Mouse (Mus musculus) heart, embryonic 15.5 days (tissue): ENCODE measurements around the gene Kif26b. TPM values are rescaled to one million over a fixed set of nuclear protein-coding genes. Genes with fewer than 3 reads are reported as not detected.

Experiments
- ATAC-seq: fragments of 200-750 bp; cut with Nextera tagmentation; replicated peaks from 2 replicates; pipeline ENCODE4 v1.8.0; 2017; ENCODE audit warnings: low read depth, moderate TSS enrichment; ENCODE audit not compliant: insufficient number of reproducible peaks, insufficient read depth, low FRiP score
- H3K27ac ChIP-seq: fragments of 300-500 bp; sonication (generic); 2 replicates; pipeline ENCODE4 v1.5.1; 2015; ENCODE audit warnings: mild to moderate bottlenecking, inconsistent platforms
- H3K27me3 ChIP-seq: fragments of 300-500 bp; sonication (generic); 2 replicates; pipeline ENCODE4 v1.6.1; 2015; ENCODE audit warnings: inconsistent platforms
- H3K36me3 ChIP-seq: fragments of 300-500 bp; sonication (generic); 2 replicates; pipeline ENCODE4 v1.6.1; 2015; ENCODE audit warnings: mild to moderate bottlenecking, inconsistent platforms
- H3K4me1 ChIP-seq: fragments of 300-500 bp; sonication (generic); replicated peaks from 2 replicates; pipeline ENCODE4 v1.6.1; 2015; ENCODE audit warnings: inconsistent platforms
- H3K4me2 ChIP-seq: fragments of 300-500 bp; sonication (generic); 2 replicates; pipeline ENCODE4 v1.6.1; 2015; ENCODE audit warnings: inconsistent platforms, mild to moderate bottlenecking, moderate library complexity
- H3K4me3 ChIP-seq: fragments of 300-500 bp; sonication (generic); 2 replicates; pipeline ENCODE4 v1.5.1; 2015; ENCODE audit warnings: mild to moderate bottlenecking, inconsistent platforms
- H3K9ac ChIP-seq: fragments of 300-500 bp; sonication (generic); 2 replicates; pipeline ENCODE4 v1.6.1; 2015; ENCODE audit warnings: mild to moderate bottlenecking, inconsistent platforms
- H3K9me3 ChIP-seq: fragments of 300-500 bp; sonication (generic); replicated peaks from 2 replicates; pipeline ENCODE4 v1.6.1; 2016; ENCODE audit warnings: inconsistent platforms
- WGBS: fragments of 180-500 bp; shearing (Covaris S2); methylation state at CpG from one replicate; pipeline ENCODE4 v1.1.7; 2015; ENCODE audit warnings: mixed read lengths; 5-methylcytosine and 5-hydroxymethylcytosine counted together
- polyA plus RNA-seq: library from polyadenylated mRNA; unstranded; fragments of >200 nt; fragmentation: Nextera tagmentation; extraction: Ambion mirVana; gene quantifications from 2 replicates; pipeline ENCODE4 v1.2.1, GENCODE M21; 2015

Kif26b gene
- polyA plus RNA-seq, 1 experiment from 2014 or later: 7.3 TPM

DNA sequence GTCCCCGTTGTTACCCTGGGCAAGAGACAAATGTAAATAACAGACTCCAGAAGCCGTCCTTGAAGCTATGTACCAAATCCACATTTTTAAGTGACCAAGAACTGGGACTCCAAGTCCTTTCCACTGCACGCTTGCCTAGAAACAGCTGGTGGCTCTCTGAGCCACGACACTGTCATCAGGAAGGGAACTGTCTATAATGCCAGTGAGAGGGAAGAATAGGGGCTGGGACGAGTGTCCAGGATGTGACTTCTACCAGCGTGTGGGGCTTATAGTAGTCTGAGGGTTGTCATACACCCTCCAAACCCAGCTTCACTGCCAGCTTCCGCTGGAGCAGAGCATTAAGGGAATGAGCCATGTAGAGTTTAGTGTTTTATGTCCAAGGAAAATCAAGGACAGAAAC lies 138.9 kb downstream of the Kif26b start:
- no peak overlapping the region for H3K4me2 ChIP-seq
- H3K4me1 ChIP-seq: peaks cover 20% of the 10 kb centered on the region
- no peak overlapping the region for H3K27ac ChIP-seq
- ATAC-seq: no peak
- H3K27me3 ChIP-seq: no peaks in the 10 kb centered on the region
- H3K36me3 ChIP-seq: no peaks in the 10 kb centered on the region
- 67% methylated on average over 7 of the region's 7 CpGs for WGBS
- H3K9me3 ChIP-seq: no peaks in the 10 kb centered on the region
- no peak overlapping the region for H3K9ac ChIP-seq
- no peak overlapping the region for H3K4me3 ChIP-seq

DNA sequence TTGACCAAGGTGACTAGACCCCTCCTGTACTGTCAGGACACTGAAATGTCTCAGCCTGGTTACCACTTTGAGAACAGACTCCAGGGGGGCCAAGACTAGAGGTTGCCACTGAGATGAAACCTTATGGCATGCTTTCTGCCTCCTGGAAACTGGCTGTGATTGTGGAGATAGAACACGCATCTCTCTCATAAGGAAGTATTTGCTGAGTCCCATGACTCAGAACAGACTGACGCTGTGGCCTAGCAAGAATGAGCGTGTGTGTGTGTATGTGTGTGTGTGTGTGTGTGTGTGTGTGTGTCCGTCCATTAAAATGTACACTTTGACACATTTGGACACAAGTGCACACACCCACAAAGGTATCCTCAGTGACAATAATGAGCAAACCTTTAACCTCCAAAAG lies 140.0 kb downstream of the Kif26b start:
- no peak overlapping the region for H3K4me3 ChIP-seq
- ATAC-seq: no peak
- H3K36me3 ChIP-seq: no peaks in the 10 kb centered on the region
- peaks cover 30% of the 10 kb centered on the region for H3K4me1 ChIP-seq
- no peaks in the 10 kb centered on the region for H3K27me3 ChIP-seq
- 85% methylated on average over 4 of the region's 4 CpGs for WGBS
- H3K9ac ChIP-seq: no peak overlapping the region
- no peaks in the 10 kb centered on the region for H3K9me3 ChIP-seq
- no peak overlapping the region for H3K4me2 ChIP-seq
- no peak overlapping the region for H3K27ac ChIP-seq

DNA sequence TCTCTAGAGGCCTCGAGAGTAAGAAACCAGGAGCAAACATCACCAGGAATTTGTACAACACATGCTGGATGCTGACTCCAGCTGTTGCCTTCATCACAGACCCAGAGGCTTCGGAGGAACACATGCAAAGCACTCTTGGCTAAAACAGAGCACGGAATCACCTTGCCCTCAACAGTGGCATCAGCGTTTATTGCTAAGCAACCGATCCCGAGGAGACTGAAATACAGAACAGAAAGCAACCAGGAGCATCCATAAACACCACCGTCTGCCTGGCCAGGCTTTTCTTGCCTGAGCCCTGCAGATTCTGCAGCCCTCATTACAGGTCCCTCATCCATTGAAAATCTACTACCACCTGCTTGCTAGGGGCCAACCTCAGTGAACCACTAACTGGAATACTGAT lies 144.1 kb downstream of the Kif26b start:
- no peak for ATAC-seq
- H3K9ac ChIP-seq: no peak overlapping the region
- peak overlapping the region; percentile 79 for H3K27ac ChIP-seq
- H3K27me3 ChIP-seq: no peaks in the 10 kb centered on the region
- WGBS: 49% methylated on average over 7 of the region's 7 CpGs
- no peak overlapping the region for H3K4me3 ChIP-seq
- no peaks in the 10 kb centered on the region for H3K36me3 ChIP-seq
- peaks cover 49% of the 10 kb centered on the region for H3K4me1 ChIP-seq
- H3K9me3 ChIP-seq: no peaks in the 10 kb centered on the region
- no peak overlapping the region for H3K4me2 ChIP-seq

DNA sequence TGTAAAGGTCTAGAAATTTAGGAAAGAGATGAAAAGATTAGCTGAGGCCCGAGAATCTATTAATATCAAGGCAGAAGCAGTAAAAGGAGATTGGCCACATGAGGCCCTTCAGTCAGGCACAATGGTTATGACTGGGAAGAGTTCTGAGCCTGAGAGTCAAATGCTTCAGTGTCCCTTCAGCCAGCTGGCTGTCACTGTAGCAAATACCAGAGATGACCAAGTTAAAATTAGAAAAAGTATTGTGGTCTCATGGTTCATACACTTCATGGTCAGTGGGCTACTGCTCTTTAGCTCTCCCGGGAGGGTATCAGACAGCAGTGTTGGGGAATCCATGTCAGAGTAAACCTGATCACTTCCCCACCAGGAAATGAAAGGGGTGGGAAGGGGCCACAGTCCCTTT lies 144.6 kb downstream of the Kif26b start:
- H3K27ac ChIP-seq: peak overlapping the region; percentile 79
- no peaks in the 10 kb centered on the region for H3K9me3 ChIP-seq
- H3K4me2 ChIP-seq: no peak overlapping the region
- no peak overlapping the region for H3K9ac ChIP-seq
- ATAC-seq: no peak
- no peaks in the 10 kb centered on the region for H3K27me3 ChIP-seq
- H3K36me3 ChIP-seq: no peaks in the 10 kb centered on the region
- 27% methylated on average over 2 of the region's 2 CpGs for WGBS
- no peak overlapping the region for H3K4me3 ChIP-seq
- H3K4me1 ChIP-seq: peaks cover 49% of the 10 kb centered on the region

DNA sequence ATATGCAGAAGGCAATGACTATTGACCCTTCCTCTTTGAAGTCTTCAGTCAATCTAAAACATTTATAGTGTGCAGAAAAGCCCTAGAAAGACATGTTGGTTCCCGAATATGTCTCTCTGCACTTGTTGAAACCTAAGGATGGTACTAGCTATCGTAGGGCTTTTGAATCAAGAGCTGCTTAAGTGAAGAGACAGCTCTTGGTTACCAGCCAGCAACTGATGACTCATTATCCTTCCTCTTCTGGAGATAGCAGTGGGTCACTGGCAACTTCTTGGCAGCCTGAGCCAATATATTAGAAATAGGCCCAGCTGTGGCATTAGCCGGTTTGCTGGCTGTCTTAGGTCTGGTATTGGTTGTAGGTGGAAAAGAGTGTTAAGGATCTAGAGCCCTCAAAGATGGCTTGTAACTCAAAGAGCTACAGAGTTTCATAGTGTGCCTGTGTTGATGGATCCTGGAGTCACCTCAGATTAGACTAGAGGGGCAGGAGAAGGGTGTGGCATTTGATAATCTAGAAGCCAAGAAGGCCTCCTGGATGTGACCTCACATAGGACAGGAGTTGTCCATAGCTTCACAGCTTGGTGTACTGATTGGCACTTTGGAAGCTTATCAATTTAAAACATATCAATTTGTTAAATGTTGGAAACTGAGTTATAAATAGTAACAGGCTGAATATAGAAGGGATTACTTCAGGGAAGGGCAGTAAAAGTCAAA lies 146.8 kb downstream of the Kif26b start:
- Histone ChIP-seq H3K4me2 (no peak overlapping the region), H3K9me3 (no peaks in the 10 kb centered on the region), H3K27ac (peak overlapping the region; percentile 36; the same call in 1 of the 2 replicates), H3K4me1 (peaks cover 49% of the 10 kb centered on the region), H3K36me3 (no peaks in the 10 kb centered on the region), H3K27me3 (no peaks in the 10 kb centered on the region), H3K4me3 (no peak overlapping the region), H3K9ac (no peak overlapping the region)
- 40% methylated on average over 3 of the region's 3 CpGs for WGBS
- ATAC-seq: no peak

DNA sequence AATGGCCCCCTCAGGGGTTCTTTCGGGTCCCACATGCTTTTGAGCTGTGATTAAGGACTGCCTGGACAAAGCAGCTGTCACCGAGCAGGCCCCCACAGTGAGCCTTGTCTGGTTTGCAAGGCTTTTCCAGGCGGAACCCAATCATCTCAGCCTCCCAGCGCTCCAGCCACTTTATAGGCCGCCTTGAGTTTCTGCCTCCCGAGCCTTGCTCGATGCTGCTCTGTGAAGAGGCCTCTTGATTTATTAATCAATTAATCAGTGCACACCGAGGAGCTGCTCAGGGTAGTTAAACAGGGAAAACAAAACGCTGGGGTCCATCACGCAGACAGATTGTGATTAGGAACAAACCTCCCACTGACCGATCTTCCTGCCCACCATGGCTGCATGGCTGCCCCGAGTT lies 148.2 kb downstream of the Kif26b start:
- no peaks in the 10 kb centered on the region for H3K27me3 ChIP-seq
- 61% methylated on average over 12 of the region's 12 CpGs for WGBS
- H3K4me1 ChIP-seq: peaks cover 44% of the 10 kb centered on the region
- no peak for ATAC-seq
- no peak overlapping the region for H3K9ac ChIP-seq
- no peak overlapping the region for H3K4me2 ChIP-seq
- H3K27ac ChIP-seq: no peak overlapping the region
- no peaks in the 10 kb centered on the region for H3K9me3 ChIP-seq
- no peak overlapping the region for H3K4me3 ChIP-seq
- no peaks in the 10 kb centered on the region for H3K36me3 ChIP-seq

DNA sequence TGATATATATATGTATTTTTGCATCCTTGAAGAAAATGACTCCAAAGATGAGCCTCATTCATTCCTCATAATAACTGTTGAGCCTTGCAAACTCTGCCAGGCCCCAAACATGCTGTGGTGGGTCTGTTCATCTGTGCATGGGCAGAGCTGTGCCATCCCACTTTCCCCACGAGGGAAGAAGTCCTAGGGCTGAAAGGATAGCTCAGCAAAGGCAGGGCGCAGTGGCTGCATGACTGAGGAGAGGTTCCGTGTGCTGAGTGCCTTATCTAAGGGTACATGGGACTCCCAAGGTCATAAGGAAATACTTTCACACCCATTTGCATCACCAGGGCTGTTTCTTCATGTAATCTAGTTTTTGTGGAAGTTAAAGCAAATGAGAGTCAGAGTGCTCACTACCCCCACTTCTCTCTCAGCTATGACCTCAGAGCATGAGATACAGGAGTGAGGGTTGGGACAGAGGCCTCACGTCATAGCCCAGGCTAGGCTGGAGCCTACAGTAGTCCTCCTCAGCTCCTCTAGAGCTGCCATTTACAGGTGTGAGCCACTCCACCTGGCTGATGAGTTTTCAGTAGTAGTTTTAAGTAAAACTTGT lies 148.8 kb downstream of the Kif26b start:
- no peak for ATAC-seq
- H3K4me2 ChIP-seq: no peak overlapping the region
- no peak overlapping the region for H3K9ac ChIP-seq
- H3K4me3 ChIP-seq: no peak overlapping the region
- 54% methylated on average over 4 of the region's 4 CpGs for WGBS
- H3K36me3 ChIP-seq: no peaks in the 10 kb centered on the region
- peaks cover 39% of the 10 kb centered on the region for H3K4me1 ChIP-seq
- H3K9me3 ChIP-seq: no peaks in the 10 kb centered on the region
- H3K27me3 ChIP-seq: no peaks in the 10 kb centered on the region
- H3K27ac ChIP-seq: no peak overlapping the region

DNA sequence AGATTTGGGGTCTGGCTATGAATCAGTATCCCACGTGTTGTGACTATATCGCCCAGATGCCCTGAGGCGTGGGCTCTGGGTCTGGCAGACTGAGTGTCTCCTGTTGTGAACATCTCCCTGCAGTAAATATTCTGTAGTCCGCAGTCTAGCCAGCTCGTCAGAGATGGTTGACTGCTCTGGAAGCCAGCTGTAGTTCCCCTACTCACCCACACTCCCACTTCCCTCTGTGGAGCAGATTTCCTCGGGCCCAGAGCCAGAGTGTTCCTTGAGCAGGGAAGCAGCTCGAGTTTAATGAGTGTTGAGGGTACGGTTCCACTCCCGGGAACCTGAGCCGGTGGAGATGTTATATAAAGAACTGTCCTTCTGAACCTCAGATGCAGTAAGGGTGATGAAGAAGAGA lies 154.7 kb downstream of the Kif26b start:
- WGBS: 50% methylated on average over 10 of the region's 10 CpGs
- H3K4me3 ChIP-seq: no peak overlapping the region
- H3K4me2 ChIP-seq: no peak overlapping the region
- H3K27me3 ChIP-seq: no peaks in the 10 kb centered on the region
- no peak; the same call in 1 of the 2 replicates for ATAC-seq
- no peaks in the 10 kb centered on the region for H3K36me3 ChIP-seq
- no peak overlapping the region for H3K27ac ChIP-seq
- H3K9ac ChIP-seq: no peak overlapping the region
- peaks cover 9% of the 10 kb centered on the region for H3K4me1 ChIP-seq
- no peaks in the 10 kb centered on the region for H3K9me3 ChIP-seq

DNA sequence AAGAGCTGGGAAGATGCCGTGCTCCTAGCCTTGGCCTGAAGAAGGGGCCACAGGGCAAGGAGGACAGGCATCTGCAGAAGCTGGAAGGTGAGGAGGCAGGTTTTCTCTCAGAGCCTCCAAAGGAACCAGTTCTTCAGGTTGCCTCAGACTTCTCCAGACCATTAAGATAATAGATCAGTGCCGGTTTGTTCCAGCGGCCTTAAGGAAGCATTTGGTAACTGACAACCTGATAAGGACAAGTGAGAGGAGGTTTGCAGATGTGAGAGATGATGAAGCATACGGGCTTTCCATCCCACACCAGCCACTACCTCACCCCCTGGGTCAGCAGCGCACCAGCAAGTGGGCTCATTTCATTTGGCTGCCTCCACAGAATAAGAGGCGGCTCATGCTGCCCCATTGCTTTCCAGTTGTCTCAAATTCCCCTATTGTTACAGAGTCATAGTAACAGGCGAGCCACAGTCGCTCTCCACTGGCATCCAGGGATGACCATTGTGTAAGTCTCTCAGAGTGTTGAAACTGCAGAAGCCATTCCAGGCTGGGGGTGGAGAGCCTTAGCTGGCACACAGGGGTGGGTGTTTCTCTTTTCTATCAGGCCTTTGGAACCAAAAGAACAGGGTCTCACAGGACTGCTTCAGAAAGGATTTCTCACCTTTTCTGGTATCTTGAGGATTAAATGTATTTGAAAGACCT lies 156.2 kb downstream of the Kif26b start:
- no peak overlapping the region for H3K4me3 ChIP-seq
- no peak overlapping the region for H3K4me2 ChIP-seq
- 62% methylated on average over 8 of the region's 8 CpGs for WGBS
- H3K27ac ChIP-seq: no peak overlapping the region
- H3K4me1 ChIP-seq: peaks cover 9% of the 10 kb centered on the region
- no peaks in the 10 kb centered on the region for H3K36me3 ChIP-seq
- H3K9me3 ChIP-seq: no peaks in the 10 kb centered on the region
- no peaks in the 10 kb centered on the region for H3K27me3 ChIP-seq
- ATAC-seq: no peak
- no peak overlapping the region for H3K9ac ChIP-seq

DNA sequence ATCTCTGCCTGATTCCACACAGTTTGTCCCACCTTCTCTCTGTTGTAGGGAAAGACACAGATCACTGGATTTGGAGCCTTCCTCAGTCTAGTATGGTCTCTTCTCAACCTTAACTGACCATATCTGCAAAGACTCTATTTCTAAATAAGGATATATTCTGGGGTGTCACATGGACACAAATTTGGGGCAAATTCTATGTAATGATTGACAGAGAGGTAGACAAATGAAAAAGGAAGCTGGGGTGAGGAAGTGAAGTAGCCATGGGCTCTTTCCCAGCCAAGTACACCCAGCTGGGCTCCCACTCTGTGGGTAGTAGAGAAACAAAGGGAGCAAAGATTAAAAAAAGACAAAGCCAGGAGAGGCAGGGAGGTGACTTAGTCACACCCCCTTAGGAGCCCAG lies 158.0 kb downstream of the Kif26b start:
- ATAC-seq: no peak
- no peaks in the 10 kb centered on the region for H3K27me3 ChIP-seq
- peaks cover 9% of the 10 kb centered on the region for H3K4me1 ChIP-seq
- no peak overlapping the region for H3K9ac ChIP-seq
- H3K4me2 ChIP-seq: no peak overlapping the region
- no peak overlapping the region for H3K27ac ChIP-seq
- H3K36me3 ChIP-seq: no peaks in the 10 kb centered on the region
- no peak overlapping the region for H3K4me3 ChIP-seq
- H3K9me3 ChIP-seq: no peaks in the 10 kb centered on the region

DNA sequence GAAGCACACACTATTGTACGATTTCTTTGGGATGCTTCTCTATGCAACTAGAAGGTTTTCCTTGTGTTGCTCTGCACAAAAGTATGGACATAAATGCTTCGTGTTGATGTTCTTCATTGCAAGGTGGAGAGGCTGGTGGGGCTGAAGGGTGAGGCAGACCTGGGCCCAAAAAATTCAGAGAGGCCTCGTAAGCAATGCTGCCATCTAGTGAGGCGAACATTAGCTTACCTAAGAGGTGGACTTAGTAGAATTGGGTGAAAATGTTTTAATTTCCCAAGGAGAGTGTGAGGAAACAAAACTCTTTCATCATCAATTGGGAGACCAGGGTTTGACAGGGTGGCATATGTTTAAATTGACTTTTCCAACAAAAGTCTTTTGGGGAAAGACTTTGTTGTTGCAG lies 160.6 kb downstream of the Kif26b start:
- Histone ChIP-seq H3K4me1 (peaks cover 9% of the 10 kb centered on the region; the same call in 1 of the 2 replicates), H3K9me3 (no peaks in the 10 kb centered on the region), H3K27me3 (no peaks in the 10 kb centered on the region), H3K4me3 (no peak overlapping the region), H3K27ac (no peak overlapping the region), H3K36me3 (no peaks in the 10 kb centered on the region), H3K4me2 (no peak overlapping the region), H3K9ac (no peak overlapping the region)
- WGBS: 56% methylated on average over 4 of the region's 4 CpGs
- ATAC-seq: no peak
